Mouse (Mus musculus) embryonic fibroblast, embryonic 13.5 days (primary cell): Measurements from ENCODE around the gene Tspan9. TPM values are rescaled to one million over a fixed set of nuclear protein-coding genes. Genes with fewer than 3 reads are reported as not detected.

Source experiments
- H3K27ac ChIP-seq: 2 replicates; pipeline ENCODE4 v1.5.1; 2012; ENCODE audit warnings: low read length, control low read depth, inconsistent platforms; ENCODE audit not compliant: insufficient read depth
- H3K4me1 ChIP-seq: 2 replicates; pipeline ENCODE4 v1.6.1; 2011; ENCODE audit warnings: low read length; ENCODE audit not compliant: control insufficient read depth, insufficient read depth
- H3K4me3 ChIP-seq: 2 replicates; pipeline ENCODE4 v1.5.1; 2011; ENCODE audit warnings: mild to moderate bottlenecking, control low read depth, low read length; ENCODE audit not compliant: insufficient read depth
- CTCF ChIP-seq: IDR thresholded peaks from 2 replicates; pipeline ENCODE4 v1.5.1; 2011; ENCODE audit warnings: mild to moderate bottlenecking, control low read depth, low read length, moderate library complexity, borderline replicate concordance; ENCODE audit not compliant: insufficient read depth
- POLR2A ChIP-seq: IDR thresholded peaks from 2 replicates; pipeline ENCODE4 v1.6.1; 2011; ENCODE audit warnings: low read depth, mild to moderate bottlenecking, control low read depth, low read length, moderate library complexity
- polyA plus RNA-seq: library from polyadenylated mRNA; stranded (reverse); fragments of >200 nt; gene quantifications from 2 replicates; pipeline ENCODE4 v1.2.4, GENCODE M21; 2011; ENCODE audit warnings: low read depth; ENCODE audit not compliant: missing spikeins, insufficient read length

The Tspan9 gene
- polyA plus RNA-seq, 1 experiment, result 113 TPM

- H3K4me1 ChIP-seq, result peaks cover 3% of the 10 kb centered on the region; the same call in 1 of the 2 replicates
- H3K27ac ChIP-seq, result no peak overlapping the region
- H3K4me3 ChIP-seq, result no peak overlapping the region
- TF ChIP-seq POLR2A (no peak), CTCF (no peak)
These were observed 164.5 kb downstream of the Tspan9 start for GRCm38 (mm10) chr6:127978941-127979340.

GRCm38 (mm10) chr6:127976695-127977094 is 166.7 kb downstream of the Tspan9 start:
- peaks cover 5% of the 10 kb centered on the region for H3K4me1 ChIP-seq
- TF ChIP-seq POLR2A (no peak), CTCF (no peak)
- H3K27ac ChIP-seq, result no peak overlapping the region
- no peak overlapping the region for H3K4me3 ChIP-seq

GRCm38 (mm10) chr6:127974000-127974399 is 169.4 kb downstream of the Tspan9 start:
- Histone ChIP-seq H3K27ac (peak overlapping the region; percentile 9; the same call in 1 of the 2 replicates), H3K4me3 (no peak overlapping the region), H3K4me1 (peaks cover 9% of the 10 kb centered on the region)
- no peak for TF ChIP-seq CTCF
- TF ChIP-seq POLR2A, result no peak

- no peak overlapping the region for H3K4me3 ChIP-seq
- TF ChIP-seq POLR2A (no peak), CTCF (no peak)
- peaks cover 9% of the 10 kb centered on the region for H3K4me1 ChIP-seq
- H3K27ac ChIP-seq, result peak overlapping the region; percentile 9; the same call in 1 of the 2 replicates
These were observed 169.8 kb downstream of the Tspan9 start for GRCm38 (mm10) chr6:127973553-127973952.

- Histone ChIP-seq H3K4me3 (no peak overlapping the region), H3K4me1 (peaks cover 9% of the 10 kb centered on the region), H3K27ac (no peak overlapping the region)
- no peak for TF ChIP-seq POLR2A
- no peak for TF ChIP-seq CTCF
These were observed 171.5 kb downstream of the Tspan9 start for GRCm38 (mm10) chr6:127971931-127972330.

GRCm38 (mm10) chr6:127970848-127971247 is 172.5 kb downstream of the Tspan9 start:
- H3K4me1 ChIP-seq, result peaks cover 9% of the 10 kb centered on the region
- H3K27ac ChIP-seq, result no peak overlapping the region

GRCm38 (mm10) chr6:127970120-127970519 is 173.3 kb downstream of the Tspan9 start:
- Histone ChIP-seq H3K4me3 (no peak overlapping the region), H3K27ac (no peak overlapping the region), H3K4me1 (peaks cover 9% of the 10 kb centered on the region)
- TF ChIP-seq CTCF (peak; percentile 98), POLR2A (no peak)

More at GRCm38 (mm10) chr6:127970848-127971247, 172.5 kb downstream of the Tspan9 start:
- no peak overlapping the region for H3K4me3 ChIP-seq
- TF ChIP-seq POLR2A (no peak), CTCF (no peak)

GRCm38 (mm10) chr6:127969709-127970108 is 173.7 kb downstream of the Tspan9 start:
- peaks cover 9% of the 10 kb centered on the region for H3K4me1 ChIP-seq

GRCm38 (mm10) chr6:127965497-127965896 is 177.9 kb downstream of the Tspan9 start:
- no peak overlapping the region for H3K27ac ChIP-seq
- TF ChIP-seq POLR2A (no peak), CTCF (peak; percentile 80; the same call in 1 of the 2 replicates)
- H3K4me3 ChIP-seq, result no peak overlapping the region
- no peaks in the 10 kb centered on the region for H3K4me1 ChIP-seq

More at GRCm38 (mm10) chr6:127969709-127970108, 173.7 kb downstream of the Tspan9 start:
- Histone ChIP-seq H3K27ac (no peak overlapping the region), H3K4me3 (no peak overlapping the region)
- TF ChIP-seq CTCF, result no peak
- TF ChIP-seq POLR2A, result no peak

GRCm38 (mm10) chr6:127960203-127960602 is 183.2 kb downstream of the Tspan9 start:
- H3K27ac ChIP-seq, result no peak overlapping the region
- no peaks in the 10 kb centered on the region for H3K4me1 ChIP-seq

More at GRCm38 (mm10) chr6:127960203-127960602, 183.2 kb downstream of the Tspan9 start:
- TF ChIP-seq POLR2A (no peak), CTCF (no peak)
- H3K4me3 ChIP-seq, result no peak overlapping the region
